Mouse (Mus musculus): ENCODE results near the gene Trnau1ap.

GRCm38 (mm10) chr4:132311801-132312200, 17.5 kb downstream of the Trnau1ap start:
- no peak for TF ChIP-seq CTCF (conservative IDR thresholded peaks at IDR 0.05; ENCODE audit: low read length)
- no peak for TF ChIP-seq NANOG (IDR thresholded peaks at IDR 0.05; ENCODE audit: borderline replicate concordance, low read length)
- TF ChIP-seq POU5F1 (IDR thresholded peaks at IDR 0.05; ENCODE audit: borderline replicate concordance, low read length), result no peak

All from E14TG2a.4 (cell line).